Mouse (Mus musculus): ENCODE data around the gene Gnai3. TPM values are rescaled to one million over a fixed set of nuclear protein-coding genes. Genes with fewer than 3 reads are reported as not detected.

Gene Gnai3
- 199 and 224 TPM in 2 replicates for polyA plus RNA-seq (2014; fragmentation: Nextera tagmentation; extraction: Ambion mirVana)

DNA sequence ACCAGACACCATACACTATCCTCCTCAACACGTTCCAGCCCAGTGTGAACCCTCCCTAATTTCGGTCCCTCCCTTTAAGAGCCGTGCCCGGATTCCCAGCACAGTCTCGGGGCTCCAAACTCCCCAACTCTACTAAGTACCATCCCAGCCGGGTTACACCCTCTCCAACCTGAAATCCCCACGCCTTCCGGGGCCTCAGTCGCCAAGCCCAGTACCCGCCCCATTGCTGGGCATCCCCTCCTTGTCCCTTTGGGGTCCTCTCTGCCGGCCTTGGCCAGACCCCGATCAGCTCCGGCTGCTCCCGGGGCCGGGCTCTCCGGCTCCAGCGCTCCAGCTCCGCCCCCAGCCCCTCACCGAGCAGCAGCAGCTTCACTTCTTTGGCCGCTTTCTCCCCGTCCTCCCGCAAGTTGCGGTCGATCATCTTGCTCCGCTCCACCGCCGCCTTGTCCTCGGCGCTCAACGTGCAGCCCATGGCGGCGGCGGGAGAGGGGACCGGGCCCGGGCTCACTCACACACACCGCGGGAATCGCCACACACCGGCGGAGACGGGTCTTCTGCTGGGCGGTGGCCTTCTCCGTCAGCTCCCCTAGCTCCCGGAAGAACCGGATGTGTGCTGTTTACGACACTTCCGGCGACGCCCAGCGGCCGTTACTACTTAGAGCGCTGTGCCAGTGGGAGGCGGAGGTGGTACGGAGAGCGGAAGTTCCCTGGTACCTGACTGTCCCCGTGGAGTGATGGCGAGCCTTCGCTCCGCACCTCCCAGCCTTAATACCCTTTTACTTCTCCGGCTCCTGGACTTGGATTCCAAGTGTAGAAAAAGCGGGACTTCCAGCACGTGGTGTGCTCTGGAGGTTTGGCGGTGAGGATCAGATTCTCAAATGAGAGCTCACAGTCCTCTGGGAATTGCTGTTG, at the start of gene Gnai3:
Gene Gnai3 (minus strand): TSS at position 613 of the 912 bp plus-strand sequence.
- peak within 1 kb of the TSS; percentile 81 for H3K9ac ChIP-seq (ENCODE audit: low read depth, low read length)
- ATAC-seq (ENCODE audit: low FRiP score) (peak; percentile 96), DNase-seq (ENCODE audit: low spot score) (peak; percentile 95)
- H3K9me3 ChIP-seq (ENCODE audit: control insufficient read depth, low read length) = no peaks in the 10 kb centered on the region
- peak within 1 kb of the TSS; percentile 88 for H3K4me3 ChIP-seq (ENCODE audit: low read depth, low read length)
- H3K36me3 ChIP-seq (ENCODE audit: control insufficient read depth, insufficient read depth, low read length) = no peaks in the 10 kb centered on the region
- under 1% methylated on average over 62 of the region's 63 CpGs for WGBS
- peak within 1 kb of the TSS; percentile 85 for H3K27ac ChIP-seq (ENCODE audit: low read depth, low read length)
- H3K4me1 ChIP-seq (replicated peaks; ENCODE audit: control insufficient read depth, insufficient read depth, low read length) = no peaks in the 10 kb centered on the region
- H3K4me2 ChIP-seq (replicated peaks; ENCODE audit: low read depth, low read length) = peak within 1 kb of the TSS; percentile 71
- no peaks in the 10 kb centered on the region for H3K27me3 ChIP-seq (ENCODE audit: control insufficient read depth, insufficient read depth, low read length)

GRCm38 (mm10) chr3:108195287-108195686, 49.3 kb upstream of the Gnai3 start:
- no peak overlapping the region for H3K27ac ChIP-seq (ENCODE audit: low read depth, low read length)
- H3K9ac ChIP-seq (ENCODE audit: low read depth, low read length) = no peak overlapping the region
- H3K9me3 ChIP-seq (ENCODE audit: control insufficient read depth, low read length) = no peaks in the 10 kb centered on the region

GRCm38 (mm10) chr3:108193686-108194085, 47.7 kb upstream of the Gnai3 start:
- H3K27ac ChIP-seq (ENCODE audit: low read depth, low read length) = no peak overlapping the region
- H3K4me2 ChIP-seq (replicated peaks; ENCODE audit: low read depth, low read length) = no peak overlapping the region
- 78% methylated on average over 4 of the region's 4 CpGs for WGBS
- no peaks in the 10 kb centered on the region for H3K9me3 ChIP-seq (ENCODE audit: control insufficient read depth, low read length)
- no peaks in the 10 kb centered on the region for H3K27me3 ChIP-seq (ENCODE audit: control insufficient read depth, insufficient read depth, low read length)
- peaks cover 11% of the 10 kb centered on the region for H3K4me1 ChIP-seq (replicated peaks; ENCODE audit: control insufficient read depth, insufficient read depth, low read length)
- ATAC-seq (ENCODE audit: low FRiP score) (no peak), DNase-seq (ENCODE audit: low spot score) (no peak)
- H3K36me3 ChIP-seq (ENCODE audit: control insufficient read depth, insufficient read depth, low read length) = no peaks in the 10 kb centered on the region
- no peak overlapping the region for H3K9ac ChIP-seq (ENCODE audit: low read depth, low read length)
- H3K4me3 ChIP-seq (ENCODE audit: low read depth, low read length) = no peak overlapping the region

More at GRCm38 (mm10) chr3:108195287-108195686, 49.3 kb upstream of the Gnai3 start:
- peaks cover 11% of the 10 kb centered on the region for H3K4me1 ChIP-seq (replicated peaks; ENCODE audit: control insufficient read depth, insufficient read depth, low read length)
- H3K27me3 ChIP-seq (ENCODE audit: control insufficient read depth, insufficient read depth, low read length) = no peaks in the 10 kb centered on the region
- 86% methylated on average over 4 of the region's 4 CpGs for WGBS
- no peaks in the 10 kb centered on the region for H3K36me3 ChIP-seq (ENCODE audit: control insufficient read depth, insufficient read depth, low read length)
- no peak for DNase-seq (ENCODE audit: low spot score)
- no peak for ATAC-seq (ENCODE audit: low FRiP score)
- H3K4me3 ChIP-seq (ENCODE audit: low read depth, low read length) = no peak overlapping the region
- H3K4me2 ChIP-seq (replicated peaks; ENCODE audit: low read depth, low read length) = no peak overlapping the region

- no peak for ATAC-seq (ENCODE audit: low FRiP score)
- H3K36me3 ChIP-seq (ENCODE audit: control insufficient read depth, insufficient read depth, low read length) = no peaks in the 10 kb centered on the region
- no peak for DNase-seq (ENCODE audit: low spot score)
- H3K27me3 ChIP-seq (ENCODE audit: control insufficient read depth, insufficient read depth, low read length) = no peaks in the 10 kb centered on the region
- H3K4me1 ChIP-seq (replicated peaks; ENCODE audit: control insufficient read depth, insufficient read depth, low read length) = no peaks in the 10 kb centered on the region; the same call in 1 of the 2 replicates
- no peak overlapping the region for H3K27ac ChIP-seq (ENCODE audit: low read depth, low read length)
- peak overlapping the region; percentile 7; the same call in 1 of the 2 replicates for H3K9ac ChIP-seq (ENCODE audit: low read depth, low read length)
- H3K4me3 ChIP-seq (ENCODE audit: low read depth, low read length) = no peak overlapping the region
- H3K4me2 ChIP-seq (replicated peaks; ENCODE audit: low read depth, low read length) = no peak overlapping the region
- H3K9me3 ChIP-seq (ENCODE audit: control insufficient read depth, low read length) = no peaks in the 10 kb centered on the region
- 81% methylated on average over 5 of the region's 5 CpGs for WGBS
Observed at GRCm38 (mm10) chr3:108189897-108190296, 44.0 kb upstream of the Gnai3 start.

DNA sequence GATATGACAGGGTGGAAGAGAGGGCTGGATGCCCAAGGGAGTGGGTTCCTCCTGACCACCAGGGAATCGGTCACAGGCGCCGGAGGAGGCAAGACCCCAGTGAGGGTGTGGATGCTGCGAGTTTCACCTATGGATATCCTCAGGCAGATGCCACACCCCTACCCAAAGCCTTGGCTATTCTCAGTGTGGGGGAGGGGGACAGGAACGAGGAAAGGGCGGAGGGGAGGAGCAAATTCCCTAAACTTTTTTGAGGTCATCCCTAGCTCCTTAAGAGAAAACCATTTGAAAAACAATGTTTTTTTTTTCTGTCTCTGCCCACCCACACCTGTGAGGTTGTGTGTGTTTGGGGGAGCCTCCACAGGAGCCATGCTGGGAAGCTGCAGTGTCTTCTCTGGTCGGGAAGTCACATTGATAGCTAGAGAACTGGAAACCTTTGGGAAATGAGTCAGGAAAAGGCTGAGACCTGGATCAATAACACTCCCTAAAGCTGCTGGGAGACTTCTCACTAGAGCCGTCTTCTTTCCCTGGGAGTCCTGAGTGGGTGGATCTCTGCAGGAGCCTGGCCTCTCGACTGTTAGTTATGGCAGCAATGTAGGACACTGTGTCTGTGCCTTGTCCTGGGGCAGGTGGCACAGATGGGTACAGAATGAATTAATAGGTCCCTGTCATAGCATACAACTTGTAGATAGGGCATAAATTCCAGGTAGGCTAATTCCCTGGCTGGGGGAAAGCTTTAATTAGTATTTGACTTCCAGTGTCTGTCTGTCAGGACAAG, 43.0 kb upstream of the Gnai3 start:
- no peaks in the 10 kb centered on the region; the same call in 1 of the 2 replicates for H3K4me1 ChIP-seq (replicated peaks; ENCODE audit: control insufficient read depth, insufficient read depth, low read length)
- ATAC-seq (ENCODE audit: low FRiP score) (no peak), DNase-seq (ENCODE audit: low spot score) (no peak)
- no peaks in the 10 kb centered on the region for H3K9me3 ChIP-seq (ENCODE audit: control insufficient read depth, low read length)
- no peaks in the 10 kb centered on the region for H3K27me3 ChIP-seq (ENCODE audit: control insufficient read depth, insufficient read depth, low read length)
- H3K4me2 ChIP-seq (replicated peaks; ENCODE audit: low read depth, low read length) = no peak overlapping the region
- 71% methylated on average over 9 of the region's 9 CpGs for WGBS
- H3K9ac ChIP-seq (ENCODE audit: low read depth, low read length) = no peak overlapping the region
- no peak overlapping the region for H3K27ac ChIP-seq (ENCODE audit: low read depth, low read length)
- H3K4me3 ChIP-seq (ENCODE audit: low read depth, low read length) = no peak overlapping the region
- H3K36me3 ChIP-seq (ENCODE audit: control insufficient read depth, insufficient read depth, low read length) = no peaks in the 10 kb centered on the region

GRCm38 (mm10) chr3:108187111-108187795, 41.3 kb upstream of the Gnai3 start:
- Histone ChIP-seq H3K36me3 (ENCODE audit: control insufficient read depth, insufficient read depth, low read length) (no peaks in the 10 kb centered on the region), H3K4me3 (ENCODE audit: low read depth, low read length) (peak overlapping the region; percentile 72; the same call in 1 of the 2 replicates), H3K9me3 (ENCODE audit: control insufficient read depth, low read length) (no peaks in the 10 kb centered on the region), H3K27ac (ENCODE audit: low read depth, low read length) (no peak overlapping the region), H3K9ac (ENCODE audit: low read depth, low read length) (no peak overlapping the region), H3K4me2 (replicated peaks; ENCODE audit: low read depth, low read length) (no peak overlapping the region; the same call in 1 of the 2 replicates), H3K27me3 (ENCODE audit: control insufficient read depth, insufficient read depth, low read length) (no peaks in the 10 kb centered on the region), H3K4me1 (replicated peaks; ENCODE audit: control insufficient read depth, insufficient read depth, low read length) (no peaks in the 10 kb centered on the region; the same call in 1 of the 2 replicates)
- 53% methylated on average over 20 of the region's 20 CpGs for WGBS
- ATAC-seq (ENCODE audit: low FRiP score) (peak; percentile 28; the same call in 1 of the 2 replicates), DNase-seq (ENCODE audit: low spot score) (no peak)

DNA sequence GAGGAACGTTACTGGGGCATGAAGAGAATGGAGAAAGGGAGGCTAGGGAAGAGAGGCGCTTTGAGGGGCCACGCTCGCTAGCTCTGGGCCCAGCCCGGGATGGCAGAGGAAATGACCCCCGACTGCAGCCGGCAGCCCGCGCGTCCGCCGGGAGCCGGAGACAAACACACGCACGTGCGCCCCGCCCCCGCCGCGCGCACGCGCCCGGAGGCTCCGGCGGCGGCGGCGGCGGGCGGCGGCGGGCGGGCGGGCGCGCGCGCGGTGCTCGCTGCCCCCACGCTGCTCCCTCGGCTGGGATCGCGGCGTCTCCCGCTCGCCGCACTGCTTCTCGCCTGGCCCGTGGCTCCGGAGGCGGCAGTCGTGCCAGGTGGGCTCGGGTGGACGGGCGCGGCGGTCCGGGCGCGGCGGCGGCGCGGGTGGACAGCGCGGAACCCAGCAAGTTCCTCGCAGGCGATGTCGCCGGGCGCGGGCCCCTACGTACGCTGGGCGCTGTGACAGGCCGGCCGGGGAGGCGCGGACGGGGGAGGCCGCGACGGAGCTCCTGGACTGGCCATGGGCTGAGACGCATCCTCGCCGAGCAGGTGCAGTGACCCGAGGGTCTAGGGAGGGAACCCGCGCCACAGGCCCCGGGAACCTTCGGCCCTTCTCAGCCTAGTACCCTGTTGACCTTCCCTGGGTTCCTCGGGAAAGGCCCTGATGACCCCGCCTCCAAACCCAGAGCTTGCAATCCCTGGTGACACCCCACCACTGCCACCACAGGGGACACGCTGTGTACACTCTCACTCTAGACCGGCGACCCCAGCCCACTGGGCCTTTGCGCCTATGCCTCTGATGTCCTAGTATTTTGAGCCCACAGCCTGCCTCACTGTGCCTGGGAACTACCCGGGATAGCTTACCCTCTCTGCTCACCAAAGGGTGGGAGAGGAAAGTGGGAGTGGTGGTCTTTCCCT, 40.4 kb upstream of the Gnai3 start, which contains the start of gene Amigo1:
Gene Amigo1 (plus strand): TSS at position 238 of the 950 bp plus-strand sequence.
- Histone ChIP-seq H3K27ac (ENCODE audit: low read depth, low read length) (peak within 1 kb of the TSS; percentile 36; the same call in 1 of the 2 replicates), H3K9ac (ENCODE audit: low read depth, low read length) (peak within 1 kb of the TSS; percentile 71), H3K9me3 (ENCODE audit: control insufficient read depth, low read length) (no peaks in the 10 kb centered on the region), H3K4me3 (ENCODE audit: low read depth, low read length) (peak within 1 kb of the TSS; percentile 72), H3K27me3 (ENCODE audit: control insufficient read depth, insufficient read depth, low read length) (no peaks in the 10 kb centered on the region), H3K4me2 (replicated peaks; ENCODE audit: low read depth, low read length) (peak within 1 kb of the TSS; percentile 97), H3K4me1 (replicated peaks; ENCODE audit: control insufficient read depth, insufficient read depth, low read length) (no peaks in the 10 kb centered on the region; the same call in 1 of the 2 replicates), H3K36me3 (ENCODE audit: control insufficient read depth, insufficient read depth, low read length) (no peaks in the 10 kb centered on the region)
- under 1% methylated on average over 64 of the region's 100 CpGs for WGBS
- peak; percentile 76 for DNase-seq (ENCODE audit: low spot score)
- ATAC-seq (ENCODE audit: low FRiP score) = peak; percentile 74

Data from hindbrain, embryonic 11.5 days (tissue).